Mouse (Mus musculus): ENCODE results near the gene Ruvbl1.

Gene Ruvbl1

DNA sequence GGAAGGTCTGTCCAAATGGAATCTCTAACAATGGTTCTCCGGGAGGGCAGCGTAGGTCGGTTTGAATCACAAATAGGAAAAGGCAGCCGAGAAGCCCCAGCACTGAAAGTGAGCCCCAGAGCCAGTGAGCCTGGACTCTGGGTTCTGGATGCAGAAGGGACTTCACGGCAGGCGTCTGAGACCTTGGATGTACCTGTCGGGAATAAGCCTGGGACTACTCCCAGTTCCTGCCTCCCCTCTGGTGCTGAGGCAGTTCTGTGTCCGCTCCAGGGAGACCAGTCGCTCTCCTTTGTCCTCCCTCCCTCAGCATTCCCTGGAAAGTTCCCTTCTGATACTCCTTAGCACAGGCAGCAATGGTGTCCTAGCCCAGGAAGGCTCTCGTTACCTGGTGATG, 80.2 kb downstream of the Ruvbl1 start:
- no peak for DNase-seq (ENCODE audit: low spot score)
